Mouse (Mus musculus): ENCODE measurements around the gene Vmn2r84. TPM values are rescaled to one million over a fixed set of nuclear protein-coding genes. Genes with fewer than 3 reads are reported as not detected.
"Not testable (repeated sequence)": the region's sequence is repeated elsewhere in the genome, so short reads cannot be mapped to it uniquely, and the experiment has no call there.

Vmn2r84 gene
- not detected in 2 replicates for polyA plus RNA-seq (2015; fragmentation: Nextera tagmentation; extraction: Ambion mirVana)

- H3K27me3 ChIP-seq = no peaks in the 10 kb centered on the region
- H3K27ac ChIP-seq = no peak within 1 kb of the TSS
- no peaks in the 10 kb centered on the region for H3K4me1 ChIP-seq
- H3K9me3 ChIP-seq = no peaks in the 10 kb centered on the region
- no peak within 1 kb of the TSS for H3K9ac ChIP-seq
- no peaks in the 10 kb centered on the region for H3K36me3 ChIP-seq
- no peak within 1 kb of the TSS for H3K4me3 ChIP-seq
- ATAC-seq (ENCODE audit: low FRiP score, low read depth) = no peak
- H3K4me2 ChIP-seq (replicated peaks) = no peak within 1 kb of the TSS
Observed at GRCm38 (mm10) chr10:130394232-130394631, at the start of gene Vmn2r84. TSS of gene Vmn2r84 (minus strand) at chr10:130394332.

DNA sequence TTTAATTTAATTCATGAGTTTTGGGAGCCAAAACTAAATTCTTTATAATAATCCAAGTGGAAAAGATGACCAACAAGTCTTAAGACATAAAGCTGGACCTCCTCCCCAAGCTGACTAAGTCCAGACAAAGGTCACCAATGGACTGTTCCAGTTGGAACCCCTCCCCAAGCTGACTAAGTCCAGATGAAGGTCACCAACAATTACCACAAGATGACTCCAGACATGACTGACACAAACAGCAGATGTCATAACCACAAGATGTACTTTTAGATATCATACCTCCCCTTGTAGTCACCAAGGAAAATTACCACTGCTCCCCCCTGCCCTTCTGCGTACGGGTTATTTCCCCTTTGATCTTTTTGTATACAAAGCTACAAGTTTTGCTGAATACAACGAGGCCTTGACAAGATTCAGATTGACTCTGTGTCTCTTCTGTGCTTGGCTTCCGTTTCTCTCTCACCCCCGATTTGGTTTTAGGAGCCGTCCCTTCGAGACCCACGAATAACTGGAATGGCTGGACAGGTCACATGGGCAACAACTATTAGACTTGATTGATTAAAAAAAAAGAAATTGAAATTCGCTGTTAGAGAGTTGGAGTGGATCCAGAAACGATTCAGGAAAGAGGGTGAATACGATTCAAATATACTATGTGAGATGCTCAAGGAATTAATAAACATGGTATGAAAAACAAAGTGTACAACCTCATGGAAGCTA is 40.2 kb upstream of the Vmn2r84 start:
- not testable (repeated sequence) for H3K9ac ChIP-seq; H3K27ac ChIP-seq; H3K36me3 ChIP-seq; ATAC-seq (ENCODE audit: low FRiP score, low read depth); H3K4me2 ChIP-seq (replicated peaks); H3K4me1 ChIP-seq; H3K4me3 ChIP-seq; H3K27me3 ChIP-seq; H3K9me3 ChIP-seq
- WGBS = 84% methylated on average over 11 of the region's 11 CpGs

- H3K4me2 ChIP-seq (replicated peaks); H3K9ac ChIP-seq; H3K36me3 ChIP-seq; H3K4me3 ChIP-seq; H3K9me3 ChIP-seq; H3K27me3 ChIP-seq; H3K4me1 ChIP-seq; H3K27ac ChIP-seq; ATAC-seq (ENCODE audit: low FRiP score, low read depth): not testable (repeated sequence)
Observed at GRCm38 (mm10) chr10:130429603-130430002, 35.5 kb upstream of the Vmn2r84 start, which contains the start of gene Vmn2r85. TSS of gene Vmn2r85 (minus strand) at chr10:130429703.

GRCm38 (mm10) chr10:130422368-130422767 is 28.2 kb upstream of the Vmn2r84 start:
- H3K36me3 ChIP-seq; H3K9me3 ChIP-seq; ATAC-seq (ENCODE audit: low FRiP score, low read depth); H3K4me3 ChIP-seq; H3K4me2 ChIP-seq (replicated peaks); H3K9ac ChIP-seq; H3K27ac ChIP-seq; H3K27me3 ChIP-seq; H3K4me1 ChIP-seq: not testable (repeated sequence)
- WGBS = 70% methylated on average over 2 of the region's 2 CpGs

GRCm38 (mm10) chr10:130420401-130420800 is 26.3 kb upstream of the Vmn2r84 start:
- no peak overlapping the region for H3K9ac ChIP-seq
- no peaks in the 10 kb centered on the region for H3K4me1 ChIP-seq
- H3K4me3 ChIP-seq = no peak overlapping the region
- H3K9me3 ChIP-seq = no peaks in the 10 kb centered on the region
- ATAC-seq (ENCODE audit: low FRiP score, low read depth) = no peak
- no peak overlapping the region for H3K27ac ChIP-seq
- 77% methylated on average over 3 of the region's 3 CpGs for WGBS
- H3K36me3 ChIP-seq = no peaks in the 10 kb centered on the region
- no peaks in the 10 kb centered on the region for H3K27me3 ChIP-seq
- H3K4me2 ChIP-seq (replicated peaks) = no peak overlapping the region

- H3K36me3 ChIP-seq; ATAC-seq (ENCODE audit: low FRiP score, low read depth); H3K27ac ChIP-seq; H3K4me2 ChIP-seq (replicated peaks); H3K4me1 ChIP-seq; H3K4me3 ChIP-seq; H3K27me3 ChIP-seq; H3K9ac ChIP-seq; H3K9me3 ChIP-seq: not testable (repeated sequence)
- 59% methylated on average over 2 of the region's 2 CpGs for WGBS
Observed at GRCm38 (mm10) chr10:130419954-130420353, 25.8 kb upstream of the Vmn2r84 start.

- H3K27ac ChIP-seq; H3K9ac ChIP-seq; ATAC-seq (ENCODE audit: low FRiP score, low read depth); H3K36me3 ChIP-seq; H3K4me2 ChIP-seq (replicated peaks); H3K9me3 ChIP-seq; H3K4me1 ChIP-seq; H3K27me3 ChIP-seq; H3K4me3 ChIP-seq: not testable (repeated sequence)
Observed at GRCm38 (mm10) chr10:130416352-130416751, 22.2 kb upstream of the Vmn2r84 start.

DNA sequence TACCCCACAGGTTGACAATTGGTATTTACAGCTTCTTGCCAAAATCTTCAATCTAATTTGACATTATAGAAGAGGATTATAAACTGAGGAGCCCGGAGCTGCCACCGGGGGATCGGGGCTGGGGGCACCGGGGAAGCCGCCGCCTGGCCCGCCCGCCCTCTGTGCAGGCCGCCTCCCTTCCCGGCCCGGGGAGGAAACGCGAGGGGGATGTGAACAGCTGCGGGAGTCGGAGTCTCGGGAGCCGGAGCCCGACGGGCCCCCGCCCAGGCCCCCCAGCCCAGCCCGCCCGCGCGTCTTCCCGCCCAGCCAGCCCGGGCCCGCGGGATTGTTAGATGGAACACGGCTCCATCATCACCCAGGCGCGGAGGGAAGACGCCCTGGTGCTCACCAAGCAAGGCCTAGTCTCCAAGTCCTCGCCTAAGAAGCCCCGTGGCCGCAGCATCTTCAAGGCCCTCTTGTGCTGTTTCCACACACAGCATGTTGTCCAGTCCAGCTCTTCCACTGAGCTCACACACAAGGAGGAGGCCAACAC is 18.1 kb upstream of the Vmn2r84 start:
- WGBS = 60% methylated on average over 25 of the region's 35 CpGs
- not testable (repeated sequence) for H3K27ac ChIP-seq; H3K4me1 ChIP-seq; H3K27me3 ChIP-seq; H3K9ac ChIP-seq; H3K36me3 ChIP-seq; H3K4me2 ChIP-seq (replicated peaks); H3K4me3 ChIP-seq; H3K9me3 ChIP-seq
- ATAC-seq (ENCODE audit: low FRiP score, low read depth) = peak; percentile 54; the same call in 1 of the 2 replicates

DNA sequence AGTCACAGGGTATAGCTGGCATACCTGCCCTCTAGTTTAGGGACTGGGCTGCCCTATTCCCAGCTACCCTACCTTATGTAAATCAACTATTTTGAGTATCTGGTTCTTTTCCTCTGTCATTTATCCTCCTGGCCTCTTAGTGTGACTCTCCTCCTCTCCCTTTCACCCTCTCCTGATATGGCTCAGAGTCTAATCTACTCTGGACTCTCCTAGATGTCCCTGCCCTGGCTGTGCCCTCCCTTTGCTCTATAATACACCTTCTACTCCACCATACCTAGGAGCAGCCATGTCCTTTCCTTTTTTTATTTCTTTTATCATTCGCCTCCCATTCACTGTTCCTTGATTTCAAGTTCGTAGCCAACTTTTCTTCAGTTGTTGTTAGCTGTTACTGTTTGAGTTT is 19.0 kb downstream of the Vmn2r84 start:
- Histone ChIP-seq H3K27me3 (no peaks in the 10 kb centered on the region), H3K9ac (no peak overlapping the region), H3K4me1 (no peaks in the 10 kb centered on the region), H3K36me3 (no peaks in the 10 kb centered on the region), H3K4me3 (no peak overlapping the region), H3K27ac (no peak overlapping the region), H3K9me3 (no peaks in the 10 kb centered on the region), H3K4me2 (replicated peaks) (no peak overlapping the region)
- 90% methylated on average over 2 of the region's 2 CpGs for WGBS
- ATAC-seq (ENCODE audit: low FRiP score, low read depth) = no peak

DNA sequence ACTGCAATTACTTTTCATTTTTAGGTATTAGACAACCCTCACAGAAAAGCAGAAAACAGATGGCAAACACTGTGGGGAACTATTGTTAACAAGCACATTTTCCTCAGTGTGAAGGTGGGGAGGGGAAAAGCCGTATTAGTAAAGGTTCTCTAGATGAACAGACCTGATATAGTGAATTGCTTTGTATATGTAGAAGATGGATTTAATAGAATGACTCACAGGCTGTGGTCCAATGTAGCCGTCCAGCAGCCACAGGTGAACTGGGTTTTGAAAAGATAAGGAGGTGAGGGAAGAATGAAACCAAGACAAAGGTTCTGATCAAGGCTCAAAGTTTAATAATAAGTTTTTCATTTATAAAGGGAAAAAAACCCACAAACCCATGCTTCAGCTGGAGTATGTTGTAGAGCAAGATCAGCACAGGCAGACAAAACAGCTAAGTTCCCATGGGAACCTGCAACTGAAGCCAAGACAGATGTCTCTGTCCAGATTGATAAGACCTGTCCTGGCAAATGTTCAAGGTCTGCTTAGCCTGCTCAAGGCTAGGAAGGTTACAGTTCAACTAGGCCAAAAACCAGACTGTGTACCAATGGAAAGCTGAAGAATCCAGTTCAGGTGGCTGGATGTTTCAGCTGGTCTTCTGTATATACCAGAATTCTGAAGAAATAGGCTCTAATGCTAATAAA is 21.5 kb downstream of the Vmn2r84 start:
- H3K9ac ChIP-seq = no peak overlapping the region
- H3K36me3 ChIP-seq = no peaks in the 10 kb centered on the region
- no peak overlapping the region for H3K4me3 ChIP-seq
- ATAC-seq (ENCODE audit: low FRiP score, low read depth) = no peak
- H3K9me3 ChIP-seq = no peaks in the 10 kb centered on the region
- no peaks in the 10 kb centered on the region for H3K27me3 ChIP-seq
- H3K4me2 ChIP-seq (replicated peaks) = no peak overlapping the region
- 81% methylated on average over 2 of the region's 2 CpGs for WGBS
- no peak overlapping the region for H3K27ac ChIP-seq
- no peaks in the 10 kb centered on the region for H3K4me1 ChIP-seq

DNA sequence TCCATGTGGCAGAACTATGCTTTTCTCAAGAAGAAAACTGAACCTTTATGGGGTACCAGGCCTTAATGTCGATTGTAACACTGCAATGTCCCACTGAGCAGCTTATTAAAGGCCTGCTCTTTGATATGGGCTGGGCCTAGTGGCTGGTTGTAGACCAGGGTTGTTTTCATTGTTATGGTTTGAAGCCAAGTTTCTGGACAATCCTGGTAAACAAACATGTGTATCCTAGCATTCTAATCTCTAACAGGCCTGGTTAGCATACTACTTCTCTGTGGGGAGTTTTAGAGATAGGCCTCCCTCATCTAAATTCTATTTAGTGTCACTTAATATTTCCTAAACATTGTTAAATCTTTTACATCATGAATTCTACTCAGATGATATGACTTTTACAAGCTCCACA is 22.5 kb downstream of the Vmn2r84 start:
- no peak overlapping the region for H3K9ac ChIP-seq
- H3K36me3 ChIP-seq = no peaks in the 10 kb centered on the region
- no peak overlapping the region for H3K27ac ChIP-seq
- no peaks in the 10 kb centered on the region for H3K9me3 ChIP-seq
- no peaks in the 10 kb centered on the region for H3K27me3 ChIP-seq
- H3K4me3 ChIP-seq = no peak overlapping the region
- H3K4me2 ChIP-seq (replicated peaks) = no peak overlapping the region
- no peaks in the 10 kb centered on the region for H3K4me1 ChIP-seq
- ATAC-seq (ENCODE audit: low FRiP score, low read depth) = no peak
- WGBS = 58% methylated on average over 1 of the region's 1 CpGs

DNA sequence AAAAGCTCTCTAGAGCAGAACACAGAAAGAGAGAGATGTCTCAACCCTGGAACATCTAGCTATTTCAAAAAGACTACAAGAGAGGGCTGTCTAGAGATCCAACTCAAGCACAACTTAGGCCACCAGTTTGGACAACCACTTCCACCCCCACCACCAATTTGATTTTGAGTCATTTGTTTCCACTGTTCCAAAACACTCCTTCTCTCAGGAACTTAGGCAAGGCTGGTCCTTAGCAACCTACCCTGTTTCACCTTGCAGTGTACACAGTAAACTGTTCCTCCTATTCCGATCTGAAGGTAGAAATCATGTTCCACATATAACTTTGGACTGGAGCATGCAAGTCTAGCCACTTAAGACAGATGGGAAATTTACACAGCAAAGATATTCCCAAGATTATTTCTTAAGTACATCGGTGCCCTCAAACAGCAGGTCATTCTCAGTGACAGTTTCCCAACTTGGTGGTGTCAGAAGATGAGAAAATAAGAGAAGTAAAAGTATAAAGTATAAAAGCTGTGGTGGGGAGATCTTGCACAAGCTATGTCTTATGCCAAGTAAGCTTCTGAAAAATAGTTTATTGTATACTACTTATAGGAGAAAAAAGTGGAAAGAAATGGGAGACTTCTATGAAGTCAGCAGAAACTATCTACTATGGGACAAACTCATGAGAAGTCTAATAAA is 24.0 kb downstream of the Vmn2r84 start:
- H3K4me2 ChIP-seq (replicated peaks) = no peak overlapping the region
- no peaks in the 10 kb centered on the region for H3K36me3 ChIP-seq
- no peak overlapping the region for H3K27ac ChIP-seq
- 87% methylated on average over 2 of the region's 2 CpGs for WGBS
- no peak overlapping the region for H3K4me3 ChIP-seq
- H3K27me3 ChIP-seq = no peaks in the 10 kb centered on the region
- H3K4me1 ChIP-seq = no peaks in the 10 kb centered on the region
- no peak overlapping the region for H3K9ac ChIP-seq
- no peaks in the 10 kb centered on the region for H3K9me3 ChIP-seq
- no peak for ATAC-seq (ENCODE audit: low FRiP score, low read depth)

Measured in limb, embryonic 13.5 days (tissue).